Mouse (Mus musculus) c-Kit-positive CD71-negative TER-119-negative erythroid progenitor cells, embryonic 14.5 days (primary cell): ENCODE results near the gene Atf6.

ENCODE experiments used
- DNase-seq: peaks from one replicate; pipeline ENCODE4 v3.0.0-alpha.2; 2013; ENCODE audit warnings: low read depth

Gene Atf6

DNA sequence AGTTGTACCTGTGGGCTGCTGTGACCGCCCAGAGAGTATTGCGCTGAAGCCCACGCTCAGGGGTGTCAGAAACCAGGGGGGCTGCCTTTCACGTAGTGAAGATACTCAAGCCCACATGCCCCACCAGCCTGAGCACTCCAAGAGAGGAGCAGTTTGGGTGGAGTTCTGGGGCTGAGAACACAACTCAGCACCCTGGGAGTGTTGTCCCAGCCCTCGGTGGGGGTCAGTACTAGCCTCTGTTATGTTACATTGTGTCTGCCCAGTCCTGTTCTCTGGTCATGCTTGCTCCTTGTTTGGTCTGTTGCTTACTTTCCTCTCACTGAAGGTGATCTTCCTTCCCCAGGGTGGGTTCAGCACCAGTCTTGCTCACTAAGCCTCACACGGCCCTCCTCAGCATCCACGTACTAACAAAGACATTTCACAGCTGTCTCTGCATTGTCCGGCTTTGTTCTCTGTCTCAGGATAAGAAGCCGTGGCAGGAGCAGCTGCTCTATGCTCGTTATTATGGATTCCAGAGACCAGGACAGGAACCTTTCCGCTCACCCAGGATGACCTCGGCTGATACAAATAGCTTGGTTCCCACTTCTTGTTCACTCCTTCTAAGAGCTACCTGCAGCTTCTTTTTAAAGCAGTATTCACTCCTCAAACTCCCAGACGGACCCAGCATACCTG lies 209.8 kb downstream of the Atf6 start:
- no peak for DNase-seq

DNA sequence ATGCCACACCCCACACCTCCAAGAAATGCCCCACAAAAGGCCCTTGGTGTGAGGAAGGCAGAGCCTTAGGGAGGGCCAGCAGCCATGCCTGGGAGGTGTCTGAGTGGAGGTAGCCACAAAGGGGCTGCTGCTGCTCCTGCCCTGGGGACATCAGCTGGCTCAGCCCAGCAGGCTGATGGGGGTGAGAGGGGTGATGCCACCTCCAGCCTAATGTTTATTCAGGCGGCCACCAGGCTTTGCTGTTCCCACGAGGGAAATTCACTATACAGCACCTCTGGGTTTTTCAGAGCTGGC lies 210.4 kb downstream of the Atf6 start:
- no peak for DNase-seq

DNA sequence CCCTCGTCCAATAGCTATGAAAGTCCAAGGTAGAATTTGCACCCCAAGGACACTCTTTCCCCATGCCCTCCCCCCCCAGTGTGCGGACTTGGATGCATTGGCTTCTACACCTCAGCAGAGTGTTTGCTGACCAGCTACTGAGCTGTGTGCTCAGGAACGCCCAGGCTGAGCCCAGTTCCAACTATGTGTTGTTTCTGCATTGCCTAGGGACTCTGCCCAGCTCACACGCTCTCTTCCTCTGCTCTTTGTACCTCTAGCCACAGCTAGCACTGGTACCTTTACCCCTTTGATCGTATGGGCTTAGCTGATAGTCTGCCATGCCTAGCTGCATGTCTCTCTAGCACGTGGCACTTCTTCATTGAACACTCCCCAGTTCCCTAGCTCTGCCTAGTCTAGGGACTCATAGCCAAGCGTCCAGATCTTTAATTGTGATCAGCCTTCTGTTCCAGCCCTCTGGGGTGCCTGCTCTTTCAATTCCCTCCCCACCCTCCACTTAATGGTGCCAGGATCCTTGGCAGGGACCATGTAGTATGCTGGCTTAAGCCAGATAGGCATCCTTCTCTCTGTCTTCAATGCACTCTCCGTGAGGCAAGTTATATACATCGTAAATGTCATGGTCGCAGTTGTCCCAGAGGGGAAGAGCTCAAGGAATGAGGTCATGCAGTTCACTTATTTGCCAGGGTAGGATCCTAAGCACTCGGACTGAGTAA lies 210.9 kb downstream of the Atf6 start:
- DNase-seq = no peak

DNA sequence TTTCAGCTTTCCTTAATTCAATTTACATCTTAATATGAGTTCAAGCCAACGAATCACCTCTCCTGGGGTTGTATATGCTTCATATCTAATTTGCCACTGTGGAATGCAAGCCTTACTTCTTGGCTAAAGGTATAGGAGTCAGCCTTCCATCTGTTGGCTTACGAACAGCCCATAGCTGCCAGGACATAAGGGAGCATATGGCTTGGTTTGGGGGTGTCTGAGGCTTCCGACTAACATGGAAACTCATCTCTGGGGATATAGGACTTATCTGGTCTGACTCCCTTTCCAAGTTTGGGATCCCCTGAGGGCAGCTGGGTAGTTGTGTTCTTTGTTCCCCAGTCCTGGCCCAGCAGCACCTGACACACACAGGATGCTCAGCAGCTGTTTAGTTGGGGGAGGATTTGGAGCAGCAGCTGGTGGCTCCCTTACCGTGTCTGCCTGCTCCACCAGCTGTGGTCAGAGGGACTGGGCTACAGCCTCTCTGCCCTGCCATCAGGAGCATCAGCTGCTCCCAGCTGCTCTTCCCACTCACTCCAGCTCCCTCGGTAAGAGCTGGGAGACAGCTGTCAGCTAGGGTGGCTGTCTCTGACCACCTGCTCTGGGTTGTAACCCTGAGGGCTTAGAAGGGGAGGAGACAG lies 212.2 kb downstream of the Atf6 start:
- no peak for DNase-seq
